Mouse (Mus musculus): Measurements from ENCODE around the gene Gm5089.

The Gm5089 gene

DNA sequence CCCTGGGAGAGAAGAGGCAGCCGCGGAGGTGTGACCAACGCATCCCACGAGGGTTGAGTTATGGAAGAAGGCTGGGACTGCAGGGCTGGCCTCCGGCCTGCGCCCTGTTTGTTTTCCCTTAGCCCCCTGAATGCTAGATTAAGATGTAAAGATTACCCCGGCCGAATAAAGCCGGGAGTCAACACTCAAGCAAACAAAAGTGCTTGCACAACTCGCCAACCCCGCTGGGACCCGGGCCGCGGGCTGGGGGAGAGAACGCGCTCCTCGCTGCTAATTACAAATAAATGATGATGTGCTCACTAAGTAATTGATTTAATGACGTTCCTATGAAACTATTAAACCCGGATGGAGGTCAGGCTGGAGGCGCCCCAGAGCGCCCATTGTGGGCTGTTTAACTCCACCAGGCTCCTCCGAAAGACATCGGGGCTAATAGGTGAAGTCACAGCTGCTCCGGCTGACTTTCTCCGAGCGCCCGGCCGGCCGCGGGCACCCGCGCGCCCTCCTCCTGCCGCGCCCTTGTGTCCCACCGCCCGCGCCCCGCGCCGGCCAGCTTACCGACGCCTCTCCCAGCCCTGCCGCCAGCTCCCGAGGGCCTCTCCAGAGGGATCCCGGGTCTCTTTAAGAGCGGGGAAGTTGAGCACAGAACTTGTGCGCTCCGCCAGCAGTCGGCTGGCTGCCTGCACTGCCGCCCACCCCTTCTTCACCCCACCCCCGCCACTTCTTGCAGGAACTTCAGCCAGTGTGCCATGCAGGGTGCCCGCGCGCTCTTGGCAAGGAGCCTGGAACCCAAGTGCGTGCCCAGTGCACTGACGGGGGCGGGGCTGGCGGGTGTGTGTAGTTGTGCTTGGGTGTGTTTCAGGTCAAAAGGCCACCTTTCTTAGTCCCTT, at the start of gene Gm5089:
TSS of gene Gm5089 (minus strand) at position 620 of the 887 bp plus-strand sequence.
- peak in 1 of 2 experiments; percentile 48 for DNase-seq (ENCODE audit: low spot score in 2 of 2)

DNA sequence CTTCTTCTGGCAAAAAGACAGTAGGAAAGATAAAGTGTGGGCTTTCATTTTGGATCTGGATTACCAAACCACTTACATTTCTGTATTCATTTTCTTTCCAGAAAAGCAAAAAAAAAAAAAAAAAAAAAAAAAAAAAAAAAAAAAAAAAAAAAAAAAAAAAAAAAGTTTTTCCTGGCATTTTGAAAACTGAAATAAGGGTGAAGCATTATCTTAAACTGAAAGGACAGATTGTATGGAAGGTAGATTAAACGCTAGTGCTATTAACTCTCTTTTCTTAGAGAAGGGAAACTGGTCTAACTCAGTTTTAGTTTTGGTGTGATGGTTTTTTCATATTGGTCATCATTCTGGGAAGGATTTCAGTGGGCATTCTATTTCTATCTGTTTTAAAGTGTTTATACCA, 41.1 kb upstream of the Gm5089 start:
- DNase-seq (ENCODE audit: low spot score in 2 of 2), result no peak

DNA sequence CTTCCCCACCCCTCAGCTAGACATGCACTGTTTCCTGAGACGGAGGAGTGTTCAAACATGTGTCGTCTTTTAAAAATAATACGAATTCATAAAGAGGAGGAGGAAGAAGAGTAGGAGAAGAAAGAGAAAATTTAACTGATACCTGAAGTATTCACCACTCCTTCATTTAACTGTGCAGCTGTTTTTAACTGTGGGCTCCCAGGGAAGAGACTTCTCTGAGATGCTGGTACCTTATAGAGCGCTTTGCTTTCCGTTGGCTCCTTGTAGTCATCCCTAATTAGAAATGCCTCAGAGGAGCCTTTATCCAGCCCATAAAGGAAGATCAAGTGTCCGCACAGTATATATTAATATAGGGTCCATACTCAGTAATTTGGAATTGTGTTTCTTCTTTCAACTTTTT, 40.6 kb upstream of the Gm5089 start:
- DNase-seq (ENCODE audit: low spot score in 2 of 2), result no peak

DNA sequence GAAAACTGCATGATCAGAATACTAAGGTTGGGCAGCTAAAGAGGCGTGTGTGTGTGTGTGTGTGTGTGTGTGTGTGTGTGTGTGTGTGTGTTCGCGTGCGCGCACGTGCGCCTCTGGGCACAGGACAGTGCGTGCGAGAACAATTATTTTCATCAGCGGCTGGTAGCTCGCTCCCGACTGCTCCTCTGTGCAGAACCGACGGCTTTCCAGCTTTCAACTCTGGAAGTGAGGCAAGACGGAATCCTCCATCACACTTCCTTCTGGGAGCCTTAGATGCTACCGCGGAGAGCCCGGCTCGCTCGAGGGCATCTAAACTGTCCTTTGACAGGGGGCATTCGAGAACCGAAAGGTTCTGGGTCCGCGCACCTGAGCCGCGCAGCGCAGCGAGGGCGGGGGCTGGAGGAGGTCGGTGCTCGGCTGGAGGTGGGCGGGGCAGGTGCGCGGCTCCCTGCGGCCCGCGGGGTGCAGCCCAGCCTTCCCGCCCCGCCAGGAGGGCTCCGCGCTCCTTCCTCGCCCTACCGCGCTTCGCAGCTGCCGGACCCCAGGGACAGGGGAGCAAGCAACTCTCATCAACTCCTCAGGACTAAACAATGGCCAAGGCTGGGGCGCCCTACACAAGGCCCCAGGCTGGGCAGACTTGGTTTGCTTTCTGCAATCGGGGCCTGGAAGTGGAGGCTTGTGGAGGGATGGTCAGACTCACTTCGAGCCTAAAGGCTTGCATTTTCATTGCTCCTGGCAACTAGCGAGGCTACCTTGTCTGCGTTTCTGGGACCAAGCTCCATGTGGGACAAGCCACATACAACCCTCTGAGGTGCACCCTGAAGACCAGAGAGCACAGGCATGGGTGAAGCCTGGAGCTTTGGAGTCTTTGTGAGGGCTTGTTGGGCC, 39.8 kb upstream of the Gm5089 start, which contains the start of gene Gm10837:
TSS of gene Gm10837 (plus strand) at position 146 of the 888 bp plus-strand sequence.
- no peak for DNase-seq (ENCODE audit: low spot score in 2 of 2)

DNA sequence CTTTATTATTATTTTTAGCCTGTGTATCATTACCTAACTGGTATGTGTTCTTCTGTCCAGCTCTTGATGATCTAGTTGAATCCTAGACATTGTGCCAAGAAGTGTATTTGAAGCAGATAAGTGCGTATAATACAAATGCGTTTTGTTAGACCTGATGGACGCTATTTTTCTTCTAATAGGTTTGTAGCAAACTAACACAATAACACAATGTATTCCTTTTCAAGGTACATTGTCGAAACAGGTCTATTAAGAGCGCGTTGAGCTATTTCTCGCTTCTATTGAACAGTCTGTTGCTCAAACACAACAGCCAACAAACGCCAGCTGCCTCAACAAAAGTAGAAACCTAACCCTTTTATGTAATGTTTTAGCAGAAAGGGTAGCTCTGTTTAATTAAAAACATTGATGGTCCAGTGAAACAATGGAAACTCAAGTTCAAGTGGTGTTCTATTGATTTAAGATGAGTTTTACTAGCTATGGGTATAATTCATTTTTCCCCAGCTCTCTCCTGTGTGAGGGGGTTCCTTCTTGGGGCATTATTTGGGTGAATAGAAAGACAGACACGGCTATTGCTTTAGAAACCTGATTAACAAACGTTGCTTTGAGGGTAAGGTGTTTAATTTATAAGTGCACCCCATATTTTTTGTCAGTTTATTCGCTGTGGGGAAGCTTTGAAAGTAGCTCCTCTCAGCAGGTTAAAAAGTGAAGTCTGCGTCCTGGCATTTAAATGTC, 38.9 kb upstream of the Gm5089 start:
- DNase-seq (ENCODE audit: low spot score in 2 of 2), result no peak

DNA sequence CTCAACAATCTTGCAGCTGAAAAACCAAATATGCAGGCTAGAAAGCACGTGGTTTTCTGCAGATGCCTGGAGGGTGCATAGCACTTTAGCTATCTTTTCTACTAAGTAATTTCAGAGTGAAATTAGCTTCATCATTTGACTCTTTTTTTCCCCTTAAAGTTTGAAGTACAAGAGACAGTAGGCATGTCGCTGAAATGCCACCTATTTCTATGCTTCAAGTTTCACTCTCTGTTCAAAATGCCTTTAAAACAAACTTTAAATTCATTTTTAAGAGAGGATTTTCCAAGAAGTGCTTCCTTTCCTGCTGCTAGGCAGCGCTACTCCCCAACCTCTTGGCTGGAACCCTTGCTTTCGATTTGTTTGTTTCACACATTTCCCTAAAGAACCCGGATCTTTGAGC, 38.1 kb upstream of the Gm5089 start:
- DNase-seq (ENCODE audit: low spot score in 2 of 2), result no peak

DNA sequence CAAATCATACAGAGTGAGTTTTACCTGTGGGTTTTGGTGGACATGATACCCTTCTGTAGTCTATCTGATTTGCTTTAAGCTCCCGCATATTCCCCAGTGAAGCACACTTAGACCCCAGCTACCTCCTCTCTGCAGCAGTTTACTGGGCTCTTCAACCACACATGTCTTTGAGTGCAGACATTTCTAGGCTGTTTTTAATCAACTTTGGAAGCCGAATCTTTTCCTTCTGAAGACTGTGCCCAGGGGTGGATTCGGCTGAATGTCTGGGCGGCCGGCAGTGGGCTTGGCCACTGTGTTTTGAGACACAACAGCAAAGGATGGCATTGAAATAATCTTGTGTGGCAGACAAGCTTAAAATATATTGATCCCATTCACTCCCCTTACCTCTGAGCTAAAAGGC, 36.5 kb upstream of the Gm5089 start:
- DNase-seq (ENCODE audit: low spot score in 2 of 2), result no peak

DNA sequence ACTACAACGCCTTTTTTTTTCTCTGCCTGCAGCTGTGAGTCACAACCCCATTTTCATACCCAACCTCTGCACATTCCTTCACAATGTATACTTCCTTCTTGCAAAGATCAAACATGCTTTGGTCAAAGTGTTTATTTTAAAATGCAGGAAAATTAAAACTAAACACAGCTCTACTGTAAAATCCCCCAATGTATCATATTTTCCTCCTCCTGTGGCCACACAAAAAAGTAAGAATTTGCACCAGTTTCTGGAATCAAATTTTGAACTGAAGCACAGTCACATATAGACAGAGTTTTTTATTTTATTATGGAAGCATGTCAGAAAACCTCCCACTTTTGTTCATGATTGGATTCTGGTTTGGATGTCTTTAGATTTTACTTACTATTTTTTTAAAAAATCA, 35.7 kb upstream of the Gm5089 start:
- no peak for DNase-seq (ENCODE audit: low spot score in 2 of 2)

DNA sequence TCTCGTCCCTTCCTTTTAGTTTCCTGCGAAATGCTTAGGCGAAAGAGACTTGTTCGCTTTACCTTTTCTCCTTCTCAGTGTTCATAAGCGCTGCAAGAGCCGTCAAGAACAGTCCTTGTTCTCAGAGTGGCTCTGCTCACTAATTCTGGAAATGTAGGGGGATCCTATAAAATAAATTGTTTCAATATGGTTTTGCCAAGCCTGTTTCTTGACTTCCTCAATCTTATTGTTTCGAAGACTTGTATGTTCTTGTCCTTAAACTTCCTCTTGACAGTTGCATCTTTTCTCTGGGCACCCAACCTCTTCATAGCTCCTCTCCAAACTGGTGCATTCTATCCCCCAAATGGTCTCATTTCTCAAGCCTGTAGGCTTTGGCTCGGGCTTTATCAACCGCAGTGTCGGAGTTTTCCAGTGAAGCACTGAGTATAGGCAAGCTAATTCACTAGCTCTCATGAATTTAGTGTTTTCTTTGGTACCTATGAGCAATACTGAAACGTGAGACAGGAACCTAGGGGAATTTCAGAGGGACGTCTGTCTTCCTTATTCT, 34.8 kb upstream of the Gm5089 start:
- no peak for DNase-seq (ENCODE audit: low spot score in 2 of 2)

DNA sequence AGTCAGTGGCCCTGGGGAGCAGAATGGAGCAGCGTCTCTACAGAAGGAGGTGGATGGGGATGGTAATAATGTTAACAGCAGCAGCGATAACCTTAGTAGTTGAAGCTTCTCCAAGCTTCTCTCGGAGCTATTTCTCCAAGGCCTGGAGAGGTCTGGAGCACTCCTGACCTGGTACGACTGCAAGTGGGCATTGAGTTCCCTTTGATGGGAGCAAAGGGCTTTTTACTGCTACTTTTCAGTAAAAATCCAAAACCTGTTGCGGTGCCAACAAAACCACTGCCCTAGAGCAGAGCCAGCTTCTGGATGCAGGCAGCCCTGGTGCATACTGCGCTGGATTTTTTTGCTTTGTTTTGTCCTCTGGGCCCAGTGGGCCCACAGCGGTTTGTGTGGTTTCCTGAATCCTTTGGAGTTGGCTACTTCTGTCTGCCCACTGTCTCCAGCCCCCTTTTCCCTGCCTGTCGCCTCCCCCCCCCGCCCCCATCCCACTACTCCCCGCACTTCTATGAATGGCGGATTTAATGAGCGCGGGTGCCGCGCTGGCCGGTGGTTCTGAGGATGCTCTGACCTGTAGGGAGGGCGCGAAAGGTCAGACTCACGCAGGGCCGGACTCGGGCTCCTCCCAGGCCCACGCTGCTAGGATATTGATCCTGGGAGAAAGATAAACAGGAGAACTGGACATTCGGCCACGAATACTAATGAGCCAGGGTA, 34.1 kb upstream of the Gm5089 start:
- no peak for DNase-seq (ENCODE audit: low spot score in 2 of 2)

DNA sequence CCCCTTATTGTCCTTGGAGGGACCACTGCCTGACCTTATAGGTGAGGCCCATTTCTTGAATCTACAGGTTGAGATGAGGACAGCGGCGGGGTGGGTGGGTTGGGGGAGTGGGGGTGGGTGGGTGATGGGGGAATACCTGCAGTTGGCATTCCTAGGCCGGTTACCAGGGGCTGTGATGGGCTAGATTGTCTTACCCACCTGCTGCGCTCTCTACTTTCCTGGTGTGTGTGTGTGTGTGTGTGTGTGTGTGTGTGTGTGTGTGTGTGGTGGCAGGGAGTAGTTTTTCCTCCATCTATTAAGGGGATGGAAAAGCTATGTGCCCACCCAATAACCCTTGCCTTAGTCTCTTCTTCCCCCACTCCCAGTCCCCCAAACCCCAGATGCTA, 33.5 kb upstream of the Gm5089 start:
- DNase-seq (ENCODE audit: low spot score in 2 of 2), result no peak

DNA sequence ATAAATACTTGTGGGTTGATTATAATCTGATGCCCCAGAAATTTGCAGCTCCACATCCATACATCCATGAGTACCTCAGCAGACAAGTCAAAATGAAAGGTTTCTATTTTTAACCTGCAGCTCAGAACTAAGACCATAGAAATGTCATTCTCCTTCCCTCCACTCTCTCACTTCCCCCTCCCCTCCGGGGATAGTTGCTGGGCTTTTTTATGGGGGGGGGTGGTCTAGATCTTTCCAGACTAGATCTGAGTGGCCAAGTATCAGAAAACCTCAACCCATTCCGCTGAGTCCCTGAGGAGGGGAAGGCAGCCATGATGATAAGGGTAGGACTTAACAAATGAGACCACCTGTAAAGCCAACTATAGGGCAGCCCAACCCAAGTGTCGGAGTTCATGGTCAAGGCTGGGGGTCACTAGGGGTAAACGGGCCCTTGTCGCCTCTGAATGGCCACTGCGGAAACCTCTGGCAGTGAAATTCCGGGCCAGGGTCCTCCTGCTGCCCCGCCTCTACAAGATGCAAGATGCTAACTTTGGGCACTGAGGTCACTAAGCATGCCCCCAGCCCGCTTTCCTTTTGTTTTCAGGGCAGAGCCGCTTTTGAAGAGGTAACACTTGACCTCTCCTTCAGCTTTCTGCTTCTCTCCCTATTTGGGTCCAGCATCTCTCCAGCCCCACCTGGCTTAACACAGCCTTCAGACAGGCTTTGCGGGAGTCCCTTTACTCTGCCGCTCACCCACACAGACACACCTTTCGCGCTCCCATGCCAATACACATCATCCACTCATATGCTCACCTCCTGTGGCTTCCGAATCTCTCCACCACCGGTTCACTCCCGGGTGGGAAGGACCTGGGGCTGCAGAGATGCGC, 32.9 kb upstream of the Gm5089 start:
- DNase-seq (ENCODE audit: low spot score in 2 of 2), result no peak

DNA sequence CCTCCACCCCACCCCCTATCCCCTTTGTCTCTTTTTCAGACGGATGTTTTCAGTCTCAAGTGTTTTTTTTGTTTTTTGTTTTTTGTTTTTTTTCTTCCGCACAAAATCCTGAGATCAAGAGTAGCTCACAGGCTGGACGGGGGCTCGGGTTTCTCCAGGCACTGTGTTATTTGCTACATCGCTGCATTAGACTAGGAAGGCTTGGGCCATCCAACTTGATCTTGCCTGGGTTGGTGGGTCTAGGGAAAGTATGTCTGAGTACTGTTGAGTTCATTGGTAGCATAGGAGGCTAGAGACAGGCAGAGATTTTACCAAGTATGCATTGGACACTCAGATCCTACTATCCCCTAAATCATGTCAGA, 32.1 kb upstream of the Gm5089 start:
- no peak for DNase-seq (ENCODE audit: low spot score in 2 of 2)

DNA sequence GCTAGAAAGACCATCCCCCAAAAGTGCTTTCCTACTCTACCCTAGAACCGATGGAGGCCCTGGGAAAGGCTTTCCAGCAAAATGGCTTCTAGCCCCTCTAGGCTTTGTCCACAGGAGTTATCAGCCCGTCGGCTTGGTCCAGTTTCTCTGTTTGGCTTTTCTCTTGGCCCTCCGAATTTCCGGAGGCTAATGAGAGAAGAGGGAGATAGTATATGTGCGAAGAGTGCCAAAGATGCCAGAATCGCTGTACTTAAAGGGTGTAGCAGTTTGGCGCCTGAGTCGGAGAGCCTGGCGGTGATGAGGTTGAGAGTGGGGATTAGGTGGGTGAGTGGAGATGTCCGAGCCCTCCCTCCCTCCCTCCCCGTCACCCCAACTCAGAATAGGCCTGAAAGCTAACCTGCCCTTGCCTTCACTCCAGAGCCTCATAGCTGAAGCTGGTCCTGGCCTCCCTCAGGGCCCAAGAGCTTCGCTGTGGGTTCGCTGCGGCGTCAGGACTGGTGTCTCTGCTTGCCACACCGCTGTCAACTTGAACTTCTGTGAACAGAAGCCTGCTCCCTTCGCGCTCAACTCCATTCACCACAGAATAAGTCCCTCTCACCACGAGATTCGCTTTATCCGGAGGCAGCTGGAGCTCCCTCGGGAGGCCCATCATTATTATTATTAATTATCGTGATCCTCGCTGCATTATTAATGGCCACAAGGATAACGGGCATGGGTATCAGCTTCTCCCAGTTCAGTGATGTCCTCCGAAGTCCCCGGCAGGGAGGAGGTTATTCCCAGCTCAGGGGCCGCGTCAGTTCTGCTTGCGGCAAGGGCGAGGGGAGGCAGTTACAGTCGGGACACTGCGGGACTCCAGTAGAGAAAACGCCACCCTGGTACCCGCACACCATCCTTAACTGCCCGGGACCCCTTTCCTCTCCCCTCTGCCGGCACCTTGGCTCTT, 31.4 kb upstream of the Gm5089 start:
- no peak for DNase-seq (ENCODE audit: low spot score in 2 of 2)

DNA sequence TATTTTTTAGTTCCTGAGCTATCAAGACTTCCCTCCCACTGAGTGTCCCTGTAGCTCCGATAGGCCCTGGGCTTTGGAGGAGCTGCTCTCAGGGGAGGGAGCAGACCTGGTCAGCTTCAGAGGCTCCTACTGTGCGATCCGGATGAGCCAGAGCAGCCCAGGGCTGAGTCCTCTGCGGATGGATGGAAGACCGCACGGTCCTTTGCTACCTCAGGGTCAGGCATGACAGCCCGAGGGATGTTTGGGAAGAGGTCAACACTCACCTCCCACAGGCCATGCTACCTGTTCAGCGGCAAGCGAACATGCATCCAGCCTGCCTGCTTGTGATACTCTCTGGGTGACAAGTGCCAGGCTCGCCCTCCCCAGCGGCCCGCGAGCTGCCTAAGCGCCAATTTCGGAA, 30.3 kb upstream of the Gm5089 start:
- DNase-seq (ENCODE audit: low spot score in 2 of 2), result no peak

DNA sequence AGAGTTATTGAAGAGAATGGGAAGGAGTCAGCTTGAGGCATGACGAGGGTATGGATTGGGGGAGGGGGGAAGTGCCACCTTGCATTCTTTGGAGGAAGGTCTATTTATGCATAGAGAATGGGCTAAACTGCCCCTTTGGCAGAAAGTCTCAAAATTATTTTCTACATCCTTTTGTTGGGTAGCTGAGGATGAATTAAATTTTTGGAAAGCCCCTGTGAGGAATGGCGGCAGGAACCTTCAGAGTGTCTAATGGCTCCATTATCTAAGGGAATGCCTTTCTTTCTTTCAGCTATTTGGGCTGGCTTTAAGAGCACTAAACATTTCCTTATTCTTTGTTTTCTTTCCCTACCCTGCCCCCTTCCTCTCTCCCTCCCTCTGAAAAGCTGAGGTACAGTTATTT, 29.4 kb upstream of the Gm5089 start:
- no peak for DNase-seq (ENCODE audit: low spot score in 2 of 2)

DNA sequence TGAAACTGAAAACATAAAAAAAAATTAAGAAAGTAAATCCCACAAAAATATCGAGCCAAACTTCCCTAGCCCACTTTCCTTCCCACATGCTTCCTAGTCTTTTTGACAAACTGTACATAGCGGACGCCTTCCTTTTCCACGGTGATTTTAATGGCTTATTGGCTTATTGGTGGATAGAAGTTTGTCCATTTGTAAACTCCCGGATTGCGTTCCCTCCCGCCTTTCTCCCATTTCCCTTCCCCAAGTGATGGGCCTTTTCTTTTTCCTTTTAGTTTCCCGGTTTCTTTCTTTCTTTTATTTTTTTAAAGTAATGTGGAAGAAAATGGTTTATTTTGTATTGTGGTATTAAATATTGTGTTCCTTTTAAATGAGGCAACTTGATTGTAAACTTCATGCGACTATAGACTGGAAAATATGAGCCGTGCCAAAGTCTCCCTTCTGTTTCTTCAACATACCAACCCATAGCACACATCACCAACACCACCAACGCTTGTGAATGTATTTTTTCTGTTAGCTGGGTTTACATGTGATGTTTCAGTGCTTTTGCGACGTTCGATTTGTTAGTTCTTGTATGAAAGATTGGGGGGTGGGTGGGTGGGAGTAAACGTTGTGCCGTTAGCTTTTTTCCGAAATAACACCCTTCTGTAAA, 28.7 kb upstream of the Gm5089 start:
- DNase-seq (ENCODE audit: low spot score in 2 of 2), result no peak

DNA sequence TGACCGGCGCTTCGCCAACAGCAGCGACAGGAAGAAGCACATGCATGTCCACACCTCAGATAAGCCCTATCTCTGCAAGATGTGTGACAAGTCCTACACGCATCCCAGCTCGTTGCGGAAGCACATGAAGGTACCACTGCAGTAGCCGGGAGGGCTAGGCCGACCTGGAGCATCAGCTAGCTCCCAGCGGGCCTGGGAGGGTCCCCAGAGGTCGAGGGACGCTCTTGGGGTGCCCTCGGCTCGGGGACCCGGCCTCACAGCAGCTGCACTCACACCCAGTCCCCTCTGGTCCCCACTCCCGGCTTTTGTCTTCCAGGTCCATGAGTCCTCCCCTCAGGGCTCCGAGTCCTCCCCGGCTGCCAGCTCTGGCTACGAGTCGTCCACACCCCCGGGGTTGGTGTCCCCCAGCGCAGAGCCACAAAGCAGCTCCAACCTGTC, 27.7 kb upstream of the Gm5089 start:
- no peak for DNase-seq (ENCODE audit: low spot score in 2 of 2)

All from left cerebral cortex, adult 9 months (tissue).